Mouse (Mus musculus) heart, embryonic 11.5 days (tissue): ENCODE measurements around the gene Hapln2. TPM values are rescaled to one million over a fixed set of nuclear protein-coding genes. Genes with fewer than 3 reads are reported as not detected.

Experiments
- ATAC-seq: fragments of 200-750 bp; cut with Nextera tagmentation; replicated peaks from 2 replicates; pipeline ENCODE4 v1.8.0; 2017; ENCODE audit warnings: moderate library complexity; ENCODE audit not compliant: insufficient number of reproducible peaks, low FRiP score, low TSS enrichment
- H3K27ac ChIP-seq: fragments of 300-500 bp; sonication (generic); 2 replicates; pipeline ENCODE4 v1.5.1; 2014; ENCODE audit warnings: mild to moderate bottlenecking, low read depth, low read length
- H3K27me3 ChIP-seq: fragments of 300-500 bp; sonication (generic); 2 replicates; pipeline ENCODE4 v1.6.1; 2014; ENCODE audit warnings: mild to moderate bottlenecking, low read length, mixed read lengths; ENCODE audit not compliant: control insufficient read depth, insufficient read depth
- H3K36me3 ChIP-seq: fragments of 300-500 bp; sonication (generic); 2 replicates; pipeline ENCODE4 v1.6.1; 2014; ENCODE audit warnings: mild to moderate bottlenecking, low read length, moderate library complexity, mixed read lengths; ENCODE audit not compliant: control insufficient read depth, insufficient read depth
- H3K4me1 ChIP-seq: fragments of 300-500 bp; sonication (generic); 2 replicates; pipeline ENCODE4 v1.6.1; 2014; ENCODE audit warnings: low read length; ENCODE audit not compliant: control insufficient read depth, insufficient read depth
- H3K4me2 ChIP-seq: fragments of 300-500 bp; sonication (generic); 2 replicates; pipeline ENCODE4 v1.6.1; 2014; ENCODE audit warnings: mild to moderate bottlenecking, moderate library complexity
- H3K4me3 ChIP-seq: fragments of 300-500 bp; sonication (generic); 2 replicates; pipeline ENCODE4 v1.5.1; 2014; ENCODE audit warnings: low read depth, low read length
- H3K9ac ChIP-seq: fragments of 300-500 bp; sonication (generic); 2 replicates; pipeline ENCODE4 v1.6.1; 2014; ENCODE audit warnings: mild to moderate bottlenecking, low read depth, low read length, moderate library complexity
- H3K9me3 ChIP-seq: fragments of 300-500 bp; sonication (generic); replicated peaks from 2 replicates; pipeline ENCODE4 v1.6.1; 2016; ENCODE audit warnings: low read length; ENCODE audit not compliant: control insufficient read depth
- WGBS: fragments of 180-500 bp; shearing (Covaris S2); extraction: QIAGEN DNeasy Blood & Tissue Kit; methylation state at CpG from one replicate; pipeline ENCODE4 v1.1.7; 2014; ENCODE audit not compliant: insufficient replicate concordance; 5-methylcytosine and 5-hydroxymethylcytosine counted together
- polyA plus RNA-seq: library from polyadenylated mRNA; unstranded; fragments of >200 nt; fragmentation: Nextera tagmentation; extraction: Ambion mirVana; gene quantifications from 2 replicates; pipeline ENCODE4 v1.2.1, GENCODE M21; 2014

Gene Hapln2
- polyA plus RNA-seq, 1 experiment from 2014 or later = not detected

- no peaks in the 10 kb centered on the region for H3K9me3 ChIP-seq
- H3K36me3 ChIP-seq = peaks cover 6% of the 10 kb centered on the region; the same call in 1 of the 2 replicates
- WGBS = 44% methylated on average over 3 of the region's 3 CpGs
- peaks cover 47% of the 10 kb centered on the region for H3K4me1 ChIP-seq
- no peak overlapping the region for H3K4me2 ChIP-seq
- no peaks in the 10 kb centered on the region for H3K27me3 ChIP-seq
- H3K4me3 ChIP-seq = no peak overlapping the region
- no peak for ATAC-seq
- no peak overlapping the region for H3K27ac ChIP-seq
- no peak overlapping the region for H3K9ac ChIP-seq
Measured at GRCm38 (mm10) chr3:87980085-87980484, 47.3 kb downstream of the Hapln2 start.

GRCm38 (mm10) chr3:87979493-87979892, 47.9 kb downstream of the Hapln2 start:
- H3K4me1 ChIP-seq = peaks cover 47% of the 10 kb centered on the region
- no peaks in the 10 kb centered on the region for H3K9me3 ChIP-seq
- no peak for ATAC-seq
- H3K36me3 ChIP-seq = peaks cover 6% of the 10 kb centered on the region; the same call in 1 of the 2 replicates
- H3K27me3 ChIP-seq = no peaks in the 10 kb centered on the region
- no peak overlapping the region for H3K4me3 ChIP-seq
- no peak overlapping the region for H3K4me2 ChIP-seq
- WGBS = 75% methylated on average over 5 of the region's 5 CpGs
- no peak overlapping the region for H3K9ac ChIP-seq
- H3K27ac ChIP-seq = no peak overlapping the region

- H3K27me3 ChIP-seq = peaks cover 19% of the 10 kb centered on the region
- H3K4me1 ChIP-seq = peaks cover 39% of the 10 kb centered on the region
- H3K4me3 ChIP-seq = peak overlapping the region; percentile 67
- H3K27ac ChIP-seq = no peak overlapping the region
- H3K9ac ChIP-seq = peak overlapping the region; percentile 58
- no peak for ATAC-seq
- peaks cover 6% of the 10 kb centered on the region; the same call in 1 of the 2 replicates for H3K36me3 ChIP-seq
- H3K4me2 ChIP-seq = peak overlapping the region; percentile 95
- no peaks in the 10 kb centered on the region for H3K9me3 ChIP-seq
- 22% methylated on average over 12 of the region's 12 CpGs for WGBS
Measured at GRCm38 (mm10) chr3:87974381-87974987, 52.9 kb downstream of the Hapln2 start.

- peak overlapping the region; percentile 58 for H3K9ac ChIP-seq
- no peak for ATAC-seq
- peak overlapping the region; percentile 67 for H3K4me3 ChIP-seq
- peaks cover 6% of the 10 kb centered on the region; the same call in 1 of the 2 replicates for H3K36me3 ChIP-seq
- peaks cover 39% of the 10 kb centered on the region for H3K4me1 ChIP-seq
- no peaks in the 10 kb centered on the region for H3K9me3 ChIP-seq
- 0 out of 2 replicates have a peak overlapping the region, but pooled peaks have one; percentile 16 for H3K27ac ChIP-seq
- WGBS = 31% methylated on average over 14 of the region's 14 CpGs
- peaks cover 19% of the 10 kb centered on the region for H3K27me3 ChIP-seq
- H3K4me2 ChIP-seq = peak overlapping the region; percentile 95
Measured at GRCm38 (mm10) chr3:87973593-87974380, 53.6 kb downstream of the Hapln2 start.

- ATAC-seq = no peak
- peaks cover 19% of the 10 kb centered on the region for H3K27me3 ChIP-seq
- 27% methylated on average over 5 of the region's 5 CpGs for WGBS
- no peaks in the 10 kb centered on the region for H3K9me3 ChIP-seq
- H3K27ac ChIP-seq = no peak overlapping the region
- H3K4me2 ChIP-seq = peak overlapping the region; percentile 95
- H3K4me3 ChIP-seq = peak overlapping the region; percentile 67
- H3K36me3 ChIP-seq = peaks cover 6% of the 10 kb centered on the region; the same call in 1 of the 2 replicates
- H3K9ac ChIP-seq = peak overlapping the region; percentile 81
- peaks cover 39% of the 10 kb centered on the region for H3K4me1 ChIP-seq
Measured at GRCm38 (mm10) chr3:87972776-87973175, 54.6 kb downstream of the Hapln2 start.

GRCm38 (mm10) chr3:87972203-87972664, 55.1 kb downstream of the Hapln2 start:
- peaks cover 6% of the 10 kb centered on the region; the same call in 1 of the 2 replicates for H3K36me3 ChIP-seq
- H3K9me3 ChIP-seq = no peaks in the 10 kb centered on the region
- peak overlapping the region; percentile 95 for H3K4me2 ChIP-seq
- H3K27ac ChIP-seq = no peak overlapping the region
- peak overlapping the region; percentile 67 for H3K4me3 ChIP-seq
- H3K27me3 ChIP-seq = peaks cover 19% of the 10 kb centered on the region
- peak overlapping the region; percentile 81 for H3K9ac ChIP-seq
- no peak for ATAC-seq
- 13% methylated on average over 8 of the region's 8 CpGs for WGBS
- H3K4me1 ChIP-seq = peaks cover 39% of the 10 kb centered on the region

Other genes starting within 250 kb of the Hapln2 start
- 0.30 and 0.51 TPM in 2 replicates for gene Ntrk1, start 232.4 kb downstream of the Hapln2 start, polyA plus RNA-seq
- gene Insrr, start 230.6 kb downstream of the Hapln2 start, polyA plus RNA-seq = 0.03 and 0.23 TPM in 2 replicates
- gene Pear1, start 203.3 kb downstream of the Hapln2 start, polyA plus RNA-seq = 12.1 and 13.5 TPM in 2 replicates
- gene Sh2d2a, start 180.8 kb downstream of the Hapln2 start, polyA plus RNA-seq = 0.17 TPM in 1 of 2 replicates, not detected in the other
- gene Prcc, start 142.0 kb downstream of the Hapln2 start, polyA plus RNA-seq = 14.1 and 14.5 TPM in 2 replicates
- 172 and 179 TPM in 2 replicates for gene Hdgf, start 121.3 kb downstream of the Hapln2 start, polyA plus RNA-seq
- gene Mrpl24, start 108.1 kb downstream of the Hapln2 start, polyA plus RNA-seq = 67.3 and 68.2 TPM in 2 replicates
- 25.0 and 30.2 TPM in 2 replicates for gene Isg20l2, start 97.3 kb downstream of the Hapln2 start, polyA plus RNA-seq
- gene Rrnad1, start 96.9 kb downstream of the Hapln2 start, polyA plus RNA-seq = 14.3 and 14.9 TPM in 2 replicates
- 24.1 and 25.1 TPM in 2 replicates for gene Crabp2, start 78.9 kb downstream of the Hapln2 start, polyA plus RNA-seq
- 11.1 and 15.1 TPM in 2 replicates for gene Nes, start 56.5 kb downstream of the Hapln2 start, polyA plus RNA-seq
- not detected in 2 replicates for gene Bcan, start 27.4 kb downstream of the Hapln2 start, polyA plus RNA-seq
- 22.1 and 23.9 TPM in 2 replicates for gene Gpatch4, start 15.5 kb upstream of the Hapln2 start, polyA plus RNA-seq
- 136 and 149 TPM in 2 replicates for gene Naxe, start 30.9 kb upstream of the Hapln2 start, polyA plus RNA-seq
- gene Ttc24, start 50.7 kb upstream of the Hapln2 start, polyA plus RNA-seq = not detected in 2 replicates
- 18.5 and 21.9 TPM in 2 replicates for gene Iqgap3, start 54.4 kb upstream of the Hapln2 start, polyA plus RNA-seq
- 39.8 and 45.1 TPM in 2 replicates for gene Mef2d, start 114.8 kb upstream of the Hapln2 start, polyA plus RNA-seq
- gene Rhbg, start 227.1 kb upstream of the Hapln2 start, polyA plus RNA-seq = 0.10 TPM in 1 of 2 replicates, not detected in the other